Mouse (Mus musculus) lung, postnatal 0 days (tissue): Measurements from ENCODE around the gene Lmln.
A peak's percentile ranks its signal among the peaks of the same experiment; 100 is the strongest.

ENCODE experiments used
- CTCF ChIP-seq: IDR thresholded peaks from 2 replicates; pipeline ENCODE4 v1.5.1; 2016; ENCODE audit warnings: antibody characterized with exemption, mild to moderate bottlenecking
- EP300 ChIP-seq: IDR thresholded peaks from 2 replicates; pipeline ENCODE4 v1.6.1; 2016; ENCODE audit warnings: antibody characterized with exemption, mild to moderate bottlenecking, control low read depth

DNA sequence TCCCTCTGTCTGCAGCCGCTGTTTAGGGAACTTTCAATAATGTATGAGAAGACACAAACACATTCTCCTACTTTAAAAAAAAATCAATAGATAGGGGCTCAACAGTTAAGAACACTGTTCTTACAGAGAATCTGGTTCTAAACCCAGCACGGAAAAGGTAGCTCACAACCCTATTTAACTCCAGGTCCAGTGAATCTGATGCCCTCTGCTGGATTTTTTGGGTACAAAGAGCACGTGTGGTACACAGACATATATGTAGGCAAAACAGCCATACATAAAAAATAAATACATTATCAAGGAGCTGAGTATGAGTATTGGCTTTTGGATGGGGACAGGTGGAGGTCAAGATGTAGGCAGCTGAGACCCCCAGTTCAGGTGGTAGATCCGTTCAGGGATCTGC is 92.7 kb downstream of the Lmln start:
- TF ChIP-seq CTCF (peak; percentile 70), EP300 (no peak)
